Mouse (Mus musculus) MEL (cell line): ENCODE measurements around the gene Mcub. TPM values are rescaled to one million over a fixed set of nuclear protein-coding genes. Genes with fewer than 3 reads are reported as not detected.

Experiments used
- DNase-seq: peaks from one replicate; pipeline ENCODE4 v3.0.0; 2011; ENCODE audit warnings: low read depth, low spot score
- H3K27ac ChIP-seq: 2 replicates; pipeline ENCODE4 v1.5.1; 2012; ENCODE audit warnings: low read depth, mild to moderate bottlenecking, control low read depth, low read length, moderate library complexity; ENCODE audit not compliant: control insufficient read depth
- H3K27me3 ChIP-seq, 2 experiments: fragments of 150-350 bp in 1 of 2; sonication (generic) in 1 of 2; 2 replicates each; pipeline ENCODE4 v1.6.1; 2012; ENCODE audit warnings: low read length in 2 of 2, mild to moderate bottlenecking in 2 of 2, improper control_type of control experiment in 1 of 2, moderate library complexity in 1 of 2; ENCODE audit not compliant: insufficient read depth in 2 of 2, control insufficient read depth in 1 of 2
- H3K36me3 ChIP-seq, 2 experiments: 2 replicates each; pipeline ENCODE4 v1.6.1; 2012 to 2014; ENCODE audit warnings: low read length in 2 of 2, improper control_type of control experiment in 1 of 2, inconsistent platforms in 1 of 2, mild to moderate bottlenecking in 1 of 2; ENCODE audit not compliant: insufficient read depth in 2 of 2, control insufficient read depth in 1 of 2
- H3K4me1 ChIP-seq, 2 experiments: fragments of 150-350 bp in 1 of 2; sonication (generic) in 1 of 2; 2 replicates each; pipeline ENCODE4 v1.6.1; 2012; ENCODE audit warnings: low read length in 2 of 2, improper control_type of control experiment in 1 of 2, mild to moderate bottlenecking in 1 of 2; ENCODE audit not compliant: insufficient read depth in 2 of 2, control insufficient read depth in 1 of 2
- H3K4me3 ChIP-seq, 2 experiments: fragments of 150-350 bp in 1 of 2; sonication (generic) in 1 of 2; 2 replicates each; pipeline ENCODE4 v1.5.1; 2012; ENCODE audit warnings: low read depth in 2 of 2, low read length in 2 of 2, mild to moderate bottlenecking in 2 of 2, moderate library complexity in 2 of 2, control low read depth in 1 of 2, improper control_type of control experiment in 1 of 2; ENCODE audit not compliant: control insufficient read depth in 1 of 2, insufficient read depth in 1 of 2
- H3K79me2 ChIP-seq: 2 replicates; pipeline ENCODE4 v1.6.1; 2012; ENCODE audit warnings: mild to moderate bottlenecking, low read length, moderate library complexity; ENCODE audit not compliant: control insufficient read depth, poor library complexity, insufficient read depth
- H3K9ac ChIP-seq: 2 replicates; pipeline ENCODE4 v1.6.1; 2012; ENCODE audit warnings: low read depth, mild to moderate bottlenecking, control low read depth, low read length, moderate library complexity; ENCODE audit not compliant: control insufficient read depth, poor library complexity, severe bottlenecking
- H3K9me3 ChIP-seq: fragments of 150-350 bp; sonication (generic); replicated peaks from 2 replicates; pipeline ENCODE4 v1.6.1; 2012; ENCODE audit warnings: mild to moderate bottlenecking, low read length, improper control_type of control experiment, moderate library complexity; ENCODE audit not compliant: insufficient read depth
- BHLHE40 ChIP-seq: IDR thresholded peaks from 2 replicates; pipeline ENCODE4 v1.6.1; 2012; ENCODE audit warnings: low read depth, mild to moderate bottlenecking, inconsistent platforms, low read length, improper control_type of control experiment, borderline replicate concordance
- CHD1 ChIP-seq: IDR thresholded peaks from 2 replicates; pipeline ENCODE4 v1.6.1; 2012; ENCODE audit warnings: low read depth, mild to moderate bottlenecking, inconsistent platforms, low read length, improper control_type of control experiment
- E2F4 ChIP-seq: IDR thresholded peaks from 2 replicates; pipeline ENCODE4 v1.6.1; 2011; ENCODE audit warnings: low read depth, low read length, improper control_type of control experiment, borderline replicate concordance
- GATA1 ChIP-seq: IDR thresholded peaks from 2 replicates; pipeline ENCODE4 v1.6.1; 2011; ENCODE audit warnings: low read depth, low read length, improper control_type of control experiment
- MAFK ChIP-seq: IDR thresholded peaks from 2 replicates; pipeline ENCODE4 v1.6.1; 2011; ENCODE audit warnings: low read depth, mild to moderate bottlenecking, low read length, improper control_type of control experiment, borderline replicate concordance
- MAX ChIP-seq: IDR thresholded peaks from 2 replicates; pipeline ENCODE4 v1.6.1; 2011; ENCODE audit warnings: low read length, improper control_type of control experiment
- MYC ChIP-seq: IDR thresholded peaks from 2 replicates; pipeline ENCODE4 v1.6.1; 2011; ENCODE audit warnings: low read depth, mild to moderate bottlenecking, low read length, improper control_type of control experiment, moderate library complexity
- NELFE ChIP-seq: IDR thresholded peaks from 2 replicates; pipeline ENCODE4 v1.6.1; 2011; ENCODE audit warnings: low read depth, low read length, improper control_type of control experiment
- NRF1 ChIP-seq: IDR thresholded peaks from 2 replicates; pipeline ENCODE4 v1.6.1; 2014; ENCODE audit warnings: low read depth, mild to moderate bottlenecking, inconsistent platforms, low read length, improper control_type of control experiment, moderate library complexity; ENCODE audit not compliant: poor library complexity, insufficient read depth, severe bottlenecking
- POLR2AphosphoS2 ChIP-seq: IDR thresholded peaks from 2 replicates; pipeline ENCODE4 v1.6.1; 2011; ENCODE audit warnings: low read length, improper control_type of control experiment
- POLR2AphosphoS5 ChIP-seq: IDR thresholded peaks from 2 replicates; pipeline ENCODE4 v1.6.1; 2012; ENCODE audit warnings: low read depth, borderline replicate concordance, mild to moderate bottlenecking, inconsistent platforms, low read length, moderate library complexity, mixed read lengths
- RAD21 ChIP-seq: IDR thresholded peaks from 2 replicates; pipeline ENCODE4 v1.6.1; 2011; ENCODE audit warnings: mild to moderate bottlenecking, low read depth, low read length, improper control_type of control experiment
- SMC3 ChIP-seq: IDR thresholded peaks from 2 replicates; pipeline ENCODE4 v1.6.1; 2011; ENCODE audit warnings: low read depth, low read length, improper control_type of control experiment
- TAL1 ChIP-seq: IDR thresholded peaks from 2 replicates; pipeline ENCODE4 v1.6.1; 2012; ENCODE audit warnings: mild to moderate bottlenecking, inconsistent platforms, low read length, moderate library complexity, mixed read lengths
- USF1 ChIP-seq: IDR thresholded peaks from 2 replicates; pipeline ENCODE4 v1.6.1; 2014; ENCODE audit warnings: low read depth, mild to moderate bottlenecking, inconsistent platforms, low read length, improper control_type of control experiment, moderate library complexity
- USF2 ChIP-seq, 2 experiments: IDR thresholded peaks; 2 replicates each; pipeline ENCODE4 v1.6.1; 2011 to 2012; ENCODE audit warnings: improper control_type of control experiment in 2 of 2, low read length in 2 of 2, borderline replicate concordance in 1 of 2, inconsistent platforms in 1 of 2, low read depth in 1 of 2, mild to moderate bottlenecking in 1 of 2; ENCODE audit not compliant: insufficient read depth in 1 of 2
- ZKSCAN1 ChIP-seq: IDR thresholded peaks from 2 replicates; pipeline ENCODE4 v1.6.1; 2012; ENCODE audit warnings: low read depth, mild to moderate bottlenecking, inconsistent platforms, low read length, improper control_type of control experiment, moderate library complexity
- polyA plus RNA-seq, 2 experiments: library from polyadenylated mRNA; stranded (reverse) in 1 of 2; unstranded in 1 of 2; fragments of >175 nt in 1 of 2; fragments of >200 nt in 1 of 2; gene quantifications; 2 replicates each; pipeline versions ENCODE4 v1.2.1 to v1.2.4; 2012; ENCODE audit warnings: low replicate concordance in 2 of 2, low read depth in 1 of 2; ENCODE audit not compliant: insufficient read length in 2 of 2, insufficient read depth in 1 of 2, missing spikeins in 1 of 2
- total RNA-seq: library from RNA; depleted of rRNA; stranded (reverse); fragments of 300-350 nt; gene quantifications from 2 replicates; pipeline ENCODE4 v1.2.3, GENCODE M21; 2012

The Mcub gene
- total and polyA plus RNA-seq, 3 experiments: not detected

DNA sequence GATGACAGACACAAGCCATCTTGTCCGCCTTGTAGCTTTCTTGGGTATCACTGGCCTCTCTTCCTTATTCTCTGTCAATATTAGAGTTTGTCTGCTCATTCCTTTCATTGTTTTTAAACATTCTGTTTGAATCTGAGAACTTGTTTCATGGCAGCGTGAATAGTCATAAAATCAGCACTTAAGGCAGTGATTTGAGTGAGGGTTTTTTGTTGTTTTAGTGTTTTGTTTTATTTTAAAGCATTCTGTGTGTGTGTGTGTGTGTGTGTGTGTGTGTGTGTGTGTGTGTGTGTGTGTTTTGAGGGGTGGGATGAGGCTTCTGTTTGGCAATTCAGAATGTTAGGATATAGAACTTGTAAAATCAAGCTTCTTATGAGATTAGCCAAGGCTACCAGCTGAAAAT lies 90.1 kb downstream of the Mcub start:
- Histone ChIP-seq H3K9me3 (no peaks in the 10 kb centered on the region), H3K79me2 (peaks cover 35% of the 10 kb centered on the region), H3K36me3 (peaks cover 5 to 20% of the 10 kb centered on the region in 2 experiments), H3K4me3 (peak overlapping the region; percentile 35 to 61)
- DNase-seq: no peak
- TF ChIP-seq POLR2AphosphoS2: no peak
- no peak for TF ChIP-seq MYC
- TF ChIP-seq POLR2AphosphoS5: no peak
- no peak for TF ChIP-seq NRF1
- no peak for TF ChIP-seq E2F4
- no peak for TF ChIP-seq GATA1
- peak; percentile 64; the same call in 1 of the 2 replicates for TF ChIP-seq ZKSCAN1
- TF ChIP-seq NELFE: no peak
- TF ChIP-seq, all 39 proteins: peak for 1
- H3K4me1 ChIP-seq: peaks cover 11 to 35% of the 10 kb centered on the region in 2 experiments
- H3K27me3 ChIP-seq: no peaks in the 10 kb centered on the region
- H3K9ac ChIP-seq: peak overlapping the region; percentile 48
- 0 out of 2 replicates have a peak overlapping the region, but pooled peaks have one; percentile 25 for H3K27ac ChIP-seq

DNA sequence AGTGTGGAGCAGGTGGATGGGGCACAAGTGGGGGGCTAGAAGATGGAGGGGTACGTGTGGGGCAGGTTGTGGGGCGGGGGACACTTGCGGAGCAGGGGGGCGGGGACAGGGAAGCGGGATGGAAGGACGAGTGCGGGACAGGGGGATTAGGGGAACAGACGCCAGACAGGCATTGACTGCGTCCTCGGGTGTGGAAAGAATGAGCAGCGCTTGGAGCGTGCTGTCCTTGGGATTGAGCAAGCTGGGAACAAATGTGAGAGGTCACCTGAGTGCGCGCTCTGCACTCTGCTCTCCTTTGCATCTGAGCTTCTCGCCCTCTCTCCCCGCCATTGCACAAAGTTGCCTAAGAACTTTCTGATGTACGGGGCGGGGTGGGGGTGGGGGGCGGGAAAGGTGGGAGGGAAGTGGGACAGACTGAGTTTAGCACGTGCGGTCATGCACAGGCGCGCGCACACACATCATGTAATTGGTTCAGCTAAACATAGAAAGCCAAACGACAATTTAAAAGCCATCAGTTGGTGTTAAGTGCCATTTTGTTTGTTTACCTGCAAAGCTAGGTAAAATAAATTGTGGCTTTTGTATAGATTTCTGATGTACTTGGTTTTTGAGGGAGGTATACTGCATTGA lies 90.8 kb downstream of the Mcub start:
- Histone ChIP-seq H3K27ac (peak overlapping the region; percentile 53; the same call in 1 of the 2 replicates), H3K9ac (peak overlapping the region; percentile 91), H3K27me3 (no peaks in the 10 kb centered on the region), H3K4me1 (peaks cover 11 to 35% of the 10 kb centered on the region in 2 experiments)
- TF ChIP-seq USF2 (IDR thresholded peaks at IDR 0.05; ENCODE audit: borderline replicate concordance in 1 of 2, insufficient read depth in 1 of 2, low read depth in 1 of 2, low read length in 2 of 2): no peak
- no peak for TF ChIP-seq RAD21
- peak; percentile 39; the same call in 1 of the 2 replicates for TF ChIP-seq NRF1
- TF ChIP-seq MAFK: no peak
- TF ChIP-seq BHLHE40: peak; percentile 85
- TF ChIP-seq TAL1: no peak
- TF ChIP-seq MAX: no peak
- TF ChIP-seq CHD1: no peak
- no peak for TF ChIP-seq SMC3
- no peak for TF ChIP-seq USF1
- TF ChIP-seq, all 39 proteins: peak for 2
- peaks cover 32% of the 10 kb centered on the region for H3K79me2 ChIP-seq
- peak; percentile 77 for DNase-seq
- H3K36me3 ChIP-seq: peaks cover 5 to 20% of the 10 kb centered on the region in 2 experiments
- no peaks in the 10 kb centered on the region for H3K9me3 ChIP-seq
- peak overlapping the region; percentile 77 to 89 for H3K4me3 ChIP-seq
